Mouse (Mus musculus): ENCODE measurements at regions not wholly inside any gene's neighbourhood (a gene's known extent, or its start where the extent isn't known, plus 50 kb on each side); places are given as distances from the start of the nearest gene placed in this dataset.
"Not testable (repeated sequence)": the region's sequence is repeated elsewhere in the genome, so short reads cannot be mapped to it uniquely, and the experiment has no call there.

DNA sequence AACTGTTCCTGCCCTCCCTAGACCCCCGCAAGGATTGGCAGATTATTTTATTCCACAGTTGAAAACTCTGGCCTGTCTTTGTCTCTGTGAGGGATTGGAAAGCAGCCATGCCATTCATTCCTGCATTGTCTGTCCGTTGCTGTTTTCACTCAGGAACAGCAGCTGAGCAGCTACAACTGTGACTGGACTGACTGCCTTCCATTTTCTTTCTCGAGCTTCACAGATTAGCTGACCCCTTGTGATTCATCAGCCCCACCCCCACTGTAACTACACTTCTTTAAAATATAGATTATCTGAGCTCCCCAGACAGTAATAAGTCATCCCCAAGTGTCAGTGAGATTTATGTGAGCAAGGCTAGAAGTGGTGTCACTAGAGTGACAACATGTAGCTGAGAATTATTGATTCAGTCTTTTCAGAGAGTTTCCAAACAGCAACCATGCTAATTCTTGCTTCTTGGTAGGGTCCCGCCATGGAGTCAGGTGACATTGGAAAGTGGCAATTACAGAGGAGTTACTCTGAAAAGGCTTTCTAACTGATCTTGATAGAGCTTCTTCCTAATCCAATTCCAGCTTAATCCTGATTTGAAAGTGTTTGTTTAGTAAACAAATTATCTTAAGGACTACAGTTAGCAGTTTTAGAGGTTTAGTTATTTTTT lies 496.7 kb upstream of the Olfr1507 start:
- in situ Hi-C loops (cut with MboI; ENCODE audit: low pct_unique_long_range_greater_than_20kb in 1 of 2, low sequenced_read_pairs in 2 of 2, unreplicated experiment in 1 of 2), result not testable (repeated sequence)

GRCm38 (mm10) chr14:52991328-52991665 lies 495.7 kb upstream of the Olfr1507 start:
- in situ Hi-C loops (cut with MboI; ENCODE audit: low pct_unique_long_range_greater_than_20kb in 1 of 2, low sequenced_read_pairs in 2 of 2, unreplicated experiment in 1 of 2), result not testable (repeated sequence)

DNA sequence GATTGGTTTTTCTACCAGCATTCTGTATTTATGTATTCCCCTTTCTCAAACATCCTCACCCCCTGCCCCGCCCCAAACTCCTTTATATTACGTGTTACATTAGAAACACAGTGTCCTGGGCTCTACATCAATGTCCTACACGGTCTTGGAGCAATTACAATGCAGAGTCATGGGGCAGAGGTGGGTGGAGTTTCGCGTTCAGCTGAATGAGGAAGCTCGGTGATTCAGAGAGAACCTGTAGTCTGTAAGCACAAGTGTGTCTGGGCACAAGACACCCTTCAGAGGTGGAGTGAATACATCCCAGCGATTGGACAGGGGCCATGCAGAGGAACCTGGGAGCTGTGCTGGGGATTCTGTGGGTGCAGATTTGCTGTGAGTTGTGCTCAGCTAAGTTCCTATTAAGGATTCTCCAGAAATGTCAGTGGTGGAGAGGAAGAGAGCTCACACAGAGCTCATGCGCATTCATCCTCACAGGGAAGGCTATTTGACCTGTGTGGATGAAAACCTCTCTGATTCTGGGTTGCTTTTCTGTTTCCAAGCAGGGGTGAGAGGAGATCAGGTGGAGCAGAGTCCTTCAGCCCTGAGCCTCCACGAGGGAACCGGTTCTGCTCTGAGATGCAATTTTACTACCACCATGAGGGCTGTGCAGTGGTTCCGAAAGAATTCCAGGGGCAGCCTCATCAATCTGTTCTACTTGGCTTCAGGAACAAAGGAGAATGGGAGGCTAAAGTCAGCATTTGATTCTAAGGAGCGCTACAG lies 495.2 kb upstream of the Olfr1507 start:
- in situ Hi-C loops (cut with MboI; ENCODE audit: low pct_unique_long_range_greater_than_20kb in 1 of 2, low sequenced_read_pairs in 2 of 2, unreplicated experiment in 1 of 2), result not testable (repeated sequence)

- in situ Hi-C loops (cut with MboI; ENCODE audit: low pct_unique_long_range_greater_than_20kb in 1 of 2, low sequenced_read_pairs in 2 of 2, unreplicated experiment in 1 of 2), result not testable (repeated sequence)
Observed at GRCm38 (mm10) chr14:52989940-52990339, 494.4 kb upstream of the Olfr1507 start.

DNA sequence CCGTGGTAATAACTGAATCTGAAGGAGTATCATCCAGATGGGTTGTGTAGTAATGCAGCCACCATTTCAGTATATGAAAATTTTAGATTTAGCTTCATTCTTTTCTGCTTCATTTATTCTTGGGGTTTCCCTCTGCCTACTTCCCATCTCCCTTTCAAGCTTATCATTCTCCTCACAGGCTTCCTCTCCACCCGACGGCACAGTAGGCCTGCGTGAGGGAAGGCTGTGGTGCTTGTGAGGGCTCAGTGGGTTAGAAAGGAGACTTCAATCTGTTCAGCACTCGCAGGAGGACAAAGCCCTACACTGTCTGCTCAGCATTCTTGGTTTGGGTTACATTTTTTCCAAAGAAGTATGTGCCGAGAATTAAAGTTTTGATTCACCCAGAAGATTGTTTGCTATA lies 493.0 kb upstream of the Olfr1507 start:
- in situ Hi-C loops (cut with MboI; ENCODE audit: low pct_unique_long_range_greater_than_20kb in 1 of 2, low sequenced_read_pairs in 2 of 2, unreplicated experiment in 1 of 2), result not testable (repeated sequence)

DNA sequence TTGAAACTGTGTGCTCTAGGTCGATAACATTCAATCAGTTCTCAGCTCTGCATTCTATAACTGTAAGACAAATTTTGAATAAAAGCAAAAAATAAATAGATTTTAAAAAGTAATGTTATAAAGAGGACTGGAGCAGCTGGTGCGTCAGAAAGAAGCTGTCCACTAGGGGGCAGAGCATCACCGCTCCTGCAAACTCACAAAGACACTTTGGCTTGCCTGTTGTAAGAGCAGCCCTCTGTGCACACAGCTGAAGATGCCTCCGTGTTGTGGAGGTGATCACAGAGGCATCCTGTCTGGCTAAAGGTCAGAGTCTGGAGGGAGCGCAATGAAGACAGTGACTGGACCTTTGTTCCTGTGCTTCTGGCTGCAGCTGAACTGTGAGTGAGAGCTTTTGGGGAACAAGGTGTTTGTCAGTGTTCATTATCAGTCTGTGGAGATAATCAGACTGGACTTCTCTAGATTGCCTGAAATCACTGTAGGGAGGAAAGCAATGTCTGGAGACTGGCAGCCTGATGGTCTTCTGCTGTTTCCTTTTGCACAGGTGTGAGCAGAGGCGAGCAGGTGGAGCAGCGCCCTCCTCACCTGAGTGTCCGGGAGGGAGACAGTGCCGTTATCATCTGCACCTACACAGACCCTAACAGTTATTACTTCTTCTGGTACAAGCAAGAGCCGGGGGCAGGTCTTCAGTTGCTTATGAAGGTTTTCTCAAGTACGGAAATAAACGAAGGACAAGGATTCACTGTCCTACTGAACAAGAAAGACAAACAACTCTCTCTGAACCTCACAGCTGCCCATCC lies 476.9 kb upstream of the Olfr1507 start:
- in situ Hi-C loops (cut with MboI; ENCODE audit: low pct_unique_long_range_greater_than_20kb in 1 of 2, low sequenced_read_pairs in 2 of 2, unreplicated experiment in 1 of 2), result not testable (repeated sequence)

DNA sequence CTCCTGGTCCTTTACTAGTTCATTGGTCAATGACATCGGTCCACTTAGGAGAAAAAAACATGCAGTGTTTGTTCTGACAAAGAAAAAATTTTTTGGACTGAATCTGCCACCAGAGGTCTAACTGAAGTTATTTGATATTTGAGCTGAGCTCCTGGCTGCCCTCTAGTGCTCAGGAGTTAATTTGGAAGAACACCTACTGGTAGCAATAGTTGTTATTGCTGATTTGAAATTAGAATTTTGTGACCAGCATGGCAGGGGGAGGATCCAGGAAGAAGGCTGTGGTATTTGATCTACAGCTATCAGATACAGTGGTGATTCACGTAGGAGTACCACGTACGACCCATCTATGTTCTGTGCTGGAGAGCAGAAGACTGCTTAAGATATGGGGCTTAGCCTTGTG lies 466.6 kb upstream of the Olfr1507 start:
- in situ Hi-C loops (cut with MboI; ENCODE audit: low pct_unique_long_range_greater_than_20kb in 1 of 2, low sequenced_read_pairs in 2 of 2, unreplicated experiment in 1 of 2), result not testable (repeated sequence)

DNA sequence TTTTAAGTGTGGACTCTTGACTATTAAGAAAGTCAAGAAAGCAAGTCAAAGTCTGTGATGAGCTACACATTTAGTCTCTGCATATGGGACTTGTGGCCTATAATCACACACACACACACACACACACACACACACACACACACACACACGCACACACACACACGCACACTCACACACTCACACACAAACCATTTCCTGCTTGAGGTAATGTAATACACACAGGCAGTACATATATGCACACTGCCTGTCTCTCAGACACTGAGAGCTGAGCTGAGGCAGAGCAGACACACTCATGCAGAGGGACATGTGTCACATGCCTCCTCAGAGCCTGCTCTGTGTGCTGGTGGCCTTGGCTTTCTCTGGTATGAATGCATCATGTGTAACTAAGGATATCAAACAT lies 461.0 kb upstream of the Olfr1507 start:
- in situ Hi-C loops (cut with MboI; ENCODE audit: low pct_unique_long_range_greater_than_20kb in 1 of 2, low sequenced_read_pairs in 2 of 2, unreplicated experiment in 1 of 2), result not testable (repeated sequence)

DNA sequence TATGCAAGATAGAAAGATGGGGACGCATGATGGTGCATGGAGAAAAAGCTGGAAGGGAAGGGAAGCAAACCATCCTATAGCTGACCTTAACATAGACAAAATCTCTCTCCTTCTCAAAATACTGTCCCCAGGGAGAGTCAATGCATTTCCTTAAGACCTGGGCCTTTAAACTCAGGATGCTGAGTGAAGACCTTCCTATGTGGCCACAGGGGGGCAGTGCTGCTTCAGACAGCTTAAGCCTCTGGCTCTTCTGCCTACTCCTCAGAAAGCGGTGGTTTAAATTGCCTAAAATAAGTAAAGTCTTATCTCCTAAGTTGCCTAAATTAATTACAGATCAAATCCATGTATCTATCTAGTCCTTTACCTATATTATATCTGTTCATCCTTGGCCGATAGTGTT lies 449.4 kb upstream of the Olfr1507 start:
- in situ Hi-C loops (cut with MboI; ENCODE audit: low pct_unique_long_range_greater_than_20kb in 1 of 2, low sequenced_read_pairs in 2 of 2, unreplicated experiment in 1 of 2), result not testable (repeated sequence)

DNA sequence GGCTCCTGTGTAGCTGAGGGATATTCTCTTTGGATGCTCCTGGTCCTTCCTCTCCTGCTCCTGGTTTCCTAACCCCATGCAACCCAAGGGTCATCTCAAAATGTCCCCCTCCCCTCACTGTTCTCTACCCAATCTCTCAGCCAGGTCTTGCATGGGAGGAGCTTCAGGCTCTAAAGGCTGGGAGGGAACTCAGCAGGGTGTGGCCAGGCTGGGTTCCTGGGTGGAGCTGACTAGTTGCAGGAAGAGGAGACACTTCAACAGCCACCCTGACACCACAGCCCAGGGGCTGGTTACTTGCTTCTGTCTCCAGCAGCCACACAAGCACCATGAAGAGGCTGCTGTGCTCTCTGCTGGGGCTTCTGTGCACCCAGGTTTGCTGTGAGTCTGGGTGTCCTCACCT lies 446.9 kb upstream of the Olfr1507 start:
- in situ Hi-C loops (cut with MboI; ENCODE audit: low pct_unique_long_range_greater_than_20kb in 1 of 2, low sequenced_read_pairs in 2 of 2, unreplicated experiment in 1 of 2), result not testable (repeated sequence)

DNA sequence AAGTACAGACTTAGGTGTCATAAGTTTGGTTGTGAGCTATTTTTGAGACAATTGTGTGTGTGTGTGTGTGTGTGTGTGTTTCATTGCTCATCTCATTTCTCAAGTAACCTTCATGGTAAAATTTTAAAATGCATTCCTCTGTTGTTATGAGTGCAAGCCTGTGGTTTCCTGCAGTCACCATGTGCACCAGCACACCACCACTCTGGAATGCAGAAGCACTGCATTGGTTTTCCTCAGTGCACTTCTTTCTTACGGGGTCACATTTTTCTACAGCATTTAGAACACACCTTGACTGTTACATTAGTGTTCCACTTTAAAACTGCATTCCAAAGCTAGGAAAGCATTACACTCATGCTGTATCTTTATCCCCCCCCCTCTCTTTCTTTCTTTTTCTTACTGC lies 446.2 kb upstream of the Olfr1507 start:
- in situ Hi-C loops (cut with MboI; ENCODE audit: low pct_unique_long_range_greater_than_20kb in 1 of 2, low sequenced_read_pairs in 2 of 2, unreplicated experiment in 1 of 2), result not testable (repeated sequence)

DNA sequence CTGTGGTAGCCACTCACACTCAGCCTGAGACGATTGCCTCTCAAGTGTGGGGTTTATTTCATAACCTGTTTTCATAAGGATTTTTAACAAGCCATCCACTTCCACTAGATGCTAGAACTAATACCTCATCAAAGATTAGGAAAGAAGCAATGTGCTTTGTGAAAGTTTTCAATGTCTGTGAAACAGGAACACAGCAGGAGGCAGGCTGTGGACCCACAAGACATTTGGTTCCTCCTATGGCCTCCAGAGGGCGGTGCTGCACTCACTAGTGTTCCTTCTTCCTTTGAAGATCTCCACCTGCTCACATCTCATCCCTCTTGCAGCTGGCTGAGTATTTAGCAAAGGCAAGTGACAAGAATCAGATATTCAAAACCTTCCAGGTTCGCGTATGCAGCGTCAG lies 424.6 kb upstream of the Olfr1507 start:
- in situ Hi-C loops (cut with MboI; ENCODE audit: low pct_unique_long_range_greater_than_20kb in 1 of 2, low sequenced_read_pairs in 2 of 2, unreplicated experiment in 1 of 2), result not testable (repeated sequence)

DNA sequence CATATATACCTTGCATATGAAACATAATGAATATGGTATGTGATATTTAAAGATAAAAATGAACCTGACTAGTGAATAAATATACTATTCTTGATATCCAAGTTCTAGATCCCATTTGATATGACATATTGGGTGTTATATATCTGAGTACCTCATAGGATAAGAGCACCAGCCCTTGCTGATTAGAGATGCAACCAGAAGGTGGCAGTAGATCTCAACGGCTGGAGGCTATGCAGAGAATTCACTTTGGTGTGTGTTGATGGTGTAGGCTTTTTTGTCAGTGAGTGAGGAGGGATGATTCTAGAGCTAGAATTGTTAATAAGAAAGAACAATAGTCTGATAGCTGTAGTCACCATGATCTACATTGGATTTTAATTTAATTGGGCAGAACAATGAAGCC lies 418.3 kb upstream of the Olfr1507 start:
- in situ Hi-C loops (cut with MboI; ENCODE audit: low pct_unique_long_range_greater_than_20kb in 1 of 2, low sequenced_read_pairs in 2 of 2, unreplicated experiment in 1 of 2), result not testable (repeated sequence)

DNA sequence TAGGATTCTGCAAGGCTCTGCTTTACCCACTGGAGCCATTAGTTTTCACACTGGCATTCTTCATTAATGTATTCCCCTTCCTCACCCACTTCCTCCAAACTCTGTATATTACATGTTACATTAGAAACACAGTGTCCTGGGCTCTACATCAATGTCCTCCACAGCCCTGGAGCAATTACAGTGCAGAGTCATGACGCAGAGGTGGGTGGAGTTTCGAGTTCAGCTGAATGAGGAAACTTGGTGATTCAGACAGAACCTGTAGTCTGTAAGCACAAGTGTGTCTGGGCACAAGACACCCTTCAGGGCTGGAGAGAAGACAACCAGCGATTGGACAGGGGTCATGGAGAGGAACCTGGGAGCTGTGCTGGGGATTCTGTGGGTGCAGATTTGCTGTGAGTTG lies 404.1 kb upstream of the Olfr1507 start:
- in situ Hi-C loops (cut with MboI; ENCODE audit: low pct_unique_long_range_greater_than_20kb in 1 of 2, low sequenced_read_pairs in 2 of 2, unreplicated experiment in 1 of 2), result not testable (repeated sequence)

DNA sequence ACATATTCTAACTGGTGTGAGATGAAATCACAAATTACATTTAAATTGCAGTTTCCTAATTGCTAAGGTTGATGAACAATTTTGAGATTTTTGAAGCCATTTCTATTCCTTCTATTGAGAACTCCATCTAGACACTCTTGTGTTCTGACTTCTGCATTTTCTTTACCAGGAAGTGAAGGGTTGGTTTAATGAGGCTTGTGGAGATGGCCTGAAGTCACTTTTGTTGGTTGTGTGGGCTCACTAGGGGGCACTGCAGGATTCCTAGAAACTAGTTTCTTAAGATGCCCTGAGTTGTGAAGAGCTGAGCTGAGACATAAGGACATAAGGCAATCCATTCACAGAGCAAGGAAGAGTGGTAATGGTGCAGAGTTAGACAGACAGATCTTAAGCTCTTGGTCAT lies 402.8 kb upstream of the Olfr1507 start:
- in situ Hi-C loops (cut with MboI; ENCODE audit: low pct_unique_long_range_greater_than_20kb in 1 of 2, low sequenced_read_pairs in 2 of 2, unreplicated experiment in 1 of 2), result not testable (repeated sequence)

DNA sequence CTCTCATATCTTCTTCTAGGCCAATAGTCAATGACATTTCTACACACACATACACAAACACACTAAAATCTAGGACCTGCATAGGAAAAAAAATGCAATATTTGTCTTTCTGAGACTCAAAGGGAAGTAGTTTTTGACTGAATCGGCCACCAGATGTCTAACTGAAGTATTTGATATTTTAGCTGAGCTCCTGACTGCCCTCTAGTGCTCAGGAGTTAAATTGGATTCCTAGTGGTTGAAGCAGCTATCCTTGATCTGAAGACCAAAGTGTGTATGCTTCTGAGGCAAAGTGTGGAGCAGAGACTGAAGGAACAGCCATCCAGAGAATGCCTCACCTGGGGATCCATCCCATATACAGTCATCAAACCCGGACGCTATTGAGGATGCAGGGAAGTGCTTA lies 384.4 kb upstream of the Olfr1507 start:
- in situ Hi-C loops (cut with MboI; ENCODE audit: low pct_unique_long_range_greater_than_20kb in 1 of 2, low sequenced_read_pairs in 2 of 2, unreplicated experiment in 1 of 2), result not testable (repeated sequence)

GRCm38 (mm10) chr14:52863841-52864240 lies 368.3 kb upstream of the Olfr1507 start:
- in situ Hi-C loops (cut with MboI; ENCODE audit: low pct_unique_long_range_greater_than_20kb in 1 of 2, low sequenced_read_pairs in 2 of 2, unreplicated experiment in 1 of 2), result not testable (repeated sequence)

- in situ Hi-C loops (cut with MboI; ENCODE audit: low pct_unique_long_range_greater_than_20kb in 1 of 2, low sequenced_read_pairs in 2 of 2, unreplicated experiment in 1 of 2), result not testable (repeated sequence)
Observed at GRCm38 (mm10) chr14:52863107-52863506, 367.6 kb upstream of the Olfr1507 start.

- in situ Hi-C loops (cut with MboI; ENCODE audit: low pct_unique_long_range_greater_than_20kb in 1 of 2, low sequenced_read_pairs in 2 of 2, unreplicated experiment in 1 of 2), result not testable (repeated sequence)
Observed at GRCm38 (mm10) chr14:52862491-52862890, 366.9 kb upstream of the Olfr1507 start.
